Mouse (Mus musculus) olfactory bulb, adult 2 months (tissue): ENCODE results near the gene Ggt1.

Source experiments
- CTCF ChIP-seq: fragments of 200-500 bp; IDR thresholded peaks from 2 replicates; pipeline ENCODE4 v1.5.1; 2012; ENCODE audit warnings: low read depth, mild to moderate bottlenecking, low read length, moderate library complexity; ENCODE audit not compliant: insufficient read depth
- POLR2A ChIP-seq: fragments of 200-500 bp; IDR thresholded peaks from 2 replicates; pipeline ENCODE4 v1.6.1; 2012; ENCODE audit warnings: mild to moderate bottlenecking, low read depth, low read length, moderate library complexity; ENCODE audit not compliant: insufficient read depth

DNA sequence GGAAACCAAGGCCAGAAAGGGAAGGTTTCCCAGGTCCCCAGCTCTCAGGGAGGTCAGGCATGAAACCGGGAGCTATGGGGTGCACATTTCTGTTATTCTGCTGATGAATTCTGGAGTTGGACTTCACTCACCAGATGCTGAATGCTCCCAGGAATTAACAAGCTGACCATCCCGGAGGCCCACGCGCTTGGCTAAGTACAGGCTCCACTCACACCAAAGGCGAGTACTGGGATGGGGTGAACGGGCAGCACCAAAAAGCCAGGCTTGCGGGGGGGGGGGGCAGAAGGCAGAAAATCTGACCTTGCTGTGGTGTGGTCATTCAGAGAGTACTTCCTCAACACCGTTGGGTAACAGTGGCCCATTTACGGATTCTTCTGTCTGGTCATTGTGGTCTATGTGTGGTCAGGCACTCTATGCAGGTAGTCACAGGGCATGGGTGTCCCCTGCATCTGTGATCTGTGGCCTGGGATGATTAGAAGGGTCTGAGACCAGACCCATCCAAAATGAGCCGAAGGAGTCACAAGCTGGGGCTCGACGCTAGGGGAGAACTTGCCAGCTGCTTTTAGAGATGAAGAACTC, 3.4 kb downstream of the Ggt1 start:
- TF ChIP-seq CTCF, result no peak
- TF ChIP-seq POLR2A, result no peak
